Mouse (Mus musculus): ENCODE data around the gene Diras2.

DNA sequence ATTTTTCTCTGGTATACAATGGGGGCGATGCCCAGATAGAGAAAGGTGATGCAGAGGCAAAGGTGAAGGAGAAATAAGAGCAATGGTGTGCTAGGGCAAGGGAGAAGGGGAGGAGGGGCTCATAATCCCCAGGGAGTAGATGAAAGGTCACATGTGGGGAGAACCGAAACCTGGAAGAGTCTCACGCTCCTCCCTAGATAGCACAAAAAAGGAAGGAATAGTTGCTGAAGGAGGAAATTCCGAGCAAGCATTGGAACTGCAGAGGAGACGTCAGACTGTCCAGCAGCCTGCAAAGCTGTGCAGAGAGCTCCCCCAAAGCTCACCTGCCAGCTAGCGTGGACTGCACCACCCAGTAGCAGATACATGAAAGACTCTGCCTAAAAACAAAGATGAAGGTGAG lies 44.4 kb upstream of the Diras2 start:
- no peak for TF ChIP-seq CTCF (IDR thresholded peaks at IDR 0.05; ENCODE audit: low read depth, low read length)
- TF ChIP-seq TAL1 (conservative IDR thresholded peaks at IDR 0.05; ENCODE audit: low read depth, low read length) = no peak
- TF ChIP-seq POLR2AphosphoS5 (IDR thresholded peaks at IDR 0.05; ENCODE audit: insufficient replicate concordance, low read depth, low read length) = no peak
